ENCODE assay signal across 27 mouse cellular contexts in genomic region chr9:110950109-110950508, GRCm38 (mm10). TPM values are rescaled to one million over a fixed set of nuclear protein-coding genes. Genes with fewer than 3 reads are reported as not detected.
DNase-seq lines count a peak whose midpoint lies in the region; ATAC-seq and TF ChIP-seq lines count a peak whose summit lies in the region.
"Had no signal": no experiment of that assay in that cellular context is flagged by ENCODE, and none has a peak within 500 bp of the region (broad histone marks: within the 10 kb centered on the region; RNA-seq: fewer than 3 reads in every experiment).

No protein-coding gene starts in this region.

- 99% methylated on average over 3 of the region's 3 CpGs for WGBS in midbrain, embryonic 11.5 days
- 95% methylated on average over 3 of the region's 3 CpGs for WGBS in midbrain, embryonic 14.5 days

- no peak overlapping the region for H3K4me2 ChIP-seq in midbrain, embryonic 11.5 days
- no peak overlapping the region for H3K4me2 ChIP-seq in midbrain, embryonic 14.5 days (ENCODE audit: low read length)
- H3K4me2 ChIP-seq: embryonic facial prominence, embryonic 13.5 days; embryonic facial prominence, embryonic 15.5 days; forebrain, embryonic 12.5 days had no signal

- no peaks in the 10 kb centered on the region for H3K9me3 ChIP-seq in midbrain, embryonic 11.5 days (ENCODE audit: control insufficient read depth, low read length)
- no peaks in the 10 kb centered on the region for H3K9me3 ChIP-seq in midbrain, embryonic 14.5 days (ENCODE audit: control insufficient read depth, low read length)
- no peaks in the 10 kb centered on the region for H3K9me3 ChIP-seq in ES-Bruce4 (replicated peaks; ENCODE audit: control insufficient read depth, insufficient read depth, low read length, poor library complexity, severe bottlenecking)
- H3K9me3 ChIP-seq: embryonic facial prominence, embryonic 13.5 days; embryonic facial prominence, embryonic 15.5 days; forebrain, embryonic 10.5 days; forebrain, embryonic 12.5 days; G1E had no signal

- peaks cover 27% of the 10 kb centered on the region for H3K27me3 ChIP-seq in midbrain, embryonic 11.5 days (ENCODE audit: control insufficient read depth, insufficient read depth, low read length)
- peaks cover 12% of the 10 kb centered on the region for H3K27me3 ChIP-seq in midbrain, embryonic 14.5 days (ENCODE audit: control insufficient read depth, insufficient read depth, low read length)
- no peaks in the 10 kb centered on the region for H3K27me3 ChIP-seq in ES-Bruce4 (ENCODE audit: control insufficient read depth, insufficient read depth, low read length, poor library complexity, severe bottlenecking)
- H3K27me3 ChIP-seq: Patski had no signal

- peak; percentile 14 for TF ChIP-seq CTCF in ES-Bruce4 (IDR thresholded peaks at IDR 0.05; ENCODE audit: low read depth, low read length)

- H3K27ac ChIP-seq in midbrain, embryonic 11.5 days (ENCODE audit: low read depth, low read length), result no peak overlapping the region
- no peak overlapping the region for H3K27ac ChIP-seq in midbrain, embryonic 14.5 days (replicated peaks; ENCODE audit: low read depth, low read length)
- peak overlapping the region; percentile 29 for H3K27ac ChIP-seq in ES-Bruce4 (ENCODE audit: insufficient read depth, low read length)
- H3K27ac ChIP-seq: embryonic facial prominence, embryonic 13.5 days; embryonic facial prominence, embryonic 15.5 days; forebrain, embryonic 10.5 days; forebrain, embryonic 12.5 days had no signal

- TF ChIP-seq POLR2A in ES-Bruce4 (IDR thresholded peaks at IDR 0.05; ENCODE audit: insufficient read depth, low read length), result no peak

- DNase-seq in midbrain, embryonic 11.5 days (ENCODE audit: low spot score, missing footprints), result peak; percentile 76
- no peak for DNase-seq in midbrain, embryonic 14.5 days
- no peak for DNase-seq in spleen, adult 18-20 months
- no peak for DNase-seq in cerebellum, adult 9-11 months
- DNase-seq: adrenal gland, adult 8-10 months; adrenal gland, postnatal 14 days; adrenal gland, postnatal 36 days; cerebellum, adult 11-12 months; cerebellum, adult 2 months; cerebellum, adult 9-10 months; cerebellum, postnatal 14 days; cerebellum, postnatal 36 days; embryo, embryonic 11 days had no signal

- H3K36me3 ChIP-seq in midbrain, embryonic 11.5 days (ENCODE audit: control insufficient read depth, insufficient read depth, low read length), result no peaks in the 10 kb centered on the region
- no peaks in the 10 kb centered on the region for H3K36me3 ChIP-seq in midbrain, embryonic 14.5 days (ENCODE audit: control insufficient read depth, insufficient read depth, low read length)
- no peaks in the 10 kb centered on the region for H3K36me3 ChIP-seq in ES-Bruce4 (ENCODE audit: control insufficient read depth, insufficient read depth, low read length, poor library complexity, severe bottlenecking)
- H3K36me3 ChIP-seq: embryonic facial prominence, embryonic 13.5 days; embryonic facial prominence, embryonic 15.5 days; forebrain, embryonic 10.5 days; forebrain, embryonic 12.5 days; G1E had no signal

- H3K4me1 ChIP-seq in midbrain, embryonic 11.5 days (ENCODE audit: control insufficient read depth, insufficient read depth, low read length), result peaks cover 27% of the 10 kb centered on the region
- peaks cover 16% of the 10 kb centered on the region; the same call in 1 of the 2 replicates for H3K4me1 ChIP-seq in midbrain, embryonic 14.5 days (ENCODE audit: control insufficient read depth, insufficient read depth, low read length)
- peaks cover 5% of the 10 kb centered on the region for H3K4me1 ChIP-seq in ES-Bruce4 (ENCODE audit: control insufficient read depth, insufficient read depth, low read length)

- H3K4me3 ChIP-seq in midbrain, embryonic 11.5 days (ENCODE audit: low read depth, low read length), result no peak overlapping the region
- no peak overlapping the region for H3K4me3 ChIP-seq in midbrain, embryonic 14.5 days (replicated peaks; ENCODE audit: low read depth, low read length)
- H3K4me3 ChIP-seq in ES-Bruce4 (ENCODE audit: low read depth, low read length), result no peak overlapping the region
- H3K4me3 ChIP-seq: embryonic facial prominence, embryonic 13.5 days; embryonic facial prominence, embryonic 15.5 days; erythroblast, embryonic 14.5 days; forebrain, embryonic 10.5 days; forebrain, embryonic 12.5 days had no signal

- TF ChIP-seq EP300 in ES-Bruce4 (IDR thresholded peaks at IDR 0.05; ENCODE audit: insufficient read depth, low read depth, low read length), result no peak

- no peak overlapping the region for H3K9ac ChIP-seq in midbrain, embryonic 11.5 days (ENCODE audit: low read length)
- H3K9ac ChIP-seq in midbrain, embryonic 14.5 days (replicated peaks; ENCODE audit: low read length), result no peak overlapping the region
- H3K9ac ChIP-seq in ES-Bruce4 (ENCODE audit: low read depth, poor library complexity, severe bottlenecking), result no peak overlapping the region
- H3K9ac ChIP-seq: embryonic facial prominence, embryonic 13.5 days; embryonic facial prominence, embryonic 15.5 days; forebrain, embryonic 12.5 days had no signal

- ATAC-seq in midbrain, embryonic 11.5 days (ENCODE audit: low FRiP score), result no peak
- ATAC-seq in midbrain, embryonic 14.5 days (ENCODE audit: low FRiP score, low TSS enrichment), result no peak
- ATAC-seq: activated CD4-positive, CD25-positive, alpha-beta regulatory T cell, adult 4 months; forebrain, embryonic 14.5 days; forebrain, embryonic 16.5 days; Patski had no signal

RNA-seq across cellular contexts. Expression of gene Lrrc2, which starts 1.2 kb away (rescaled TPM):
- polyA plus RNA-seq in midbrain, embryonic 11.5 days (2014; fragmentation: Nextera tagmentation; extraction: Ambion mirVana), result 0.04 TPM in 1 of 2 replicates, not detected in the other
- polyA plus RNA-seq in midbrain, embryonic 14.5 days (2014; fragmentation: Nextera tagmentation; extraction: Ambion mirVana), result 0.38 and 0.51 TPM in 2 replicates
- 5.8 and 11.9 TPM in 2 replicates for polyA plus RNA-seq in ES-Bruce4 (2011; ENCODE audit: insufficient read depth, insufficient read length, low read depth, missing spikeins)
- polyA plus RNA-seq: erythroblast, embryonic 14.5 days; forebrain, embryonic 12.5 days; G1E; Patski had no signal

RNA-seq across cellular contexts. Expression of gene Tdgf1, which starts 4.2 kb away (rescaled TPM):
- polyA plus RNA-seq in midbrain, embryonic 11.5 days (2014; fragmentation: Nextera tagmentation; extraction: Ambion mirVana), result not detected in 2 replicates
- not detected in 2 replicates for polyA plus RNA-seq in midbrain, embryonic 14.5 days (2014; fragmentation: Nextera tagmentation; extraction: Ambion mirVana)
- polyA plus RNA-seq in ES-Bruce4 (2011; ENCODE audit: insufficient read depth, insufficient read length, low read depth, missing spikeins), result 462 and 483 TPM in 2 replicates
- polyA plus RNA-seq: C2C12; embryonic facial prominence, embryonic 11.5 days; erythroblast, embryonic 14.5 days; forebrain, embryonic 12.5 days; forebrain, embryonic 14.5 days; forebrain, embryonic 16.5 days; G1E; Patski had no signal

RNA-seq across cellular contexts. Expression of gene Fam240a, which starts 33.4 kb away (rescaled TPM):
- polyA plus RNA-seq in midbrain, embryonic 11.5 days (2014; fragmentation: Nextera tagmentation; extraction: Ambion mirVana), result not detected in 2 replicates
- polyA plus RNA-seq in midbrain, embryonic 14.5 days (2014; fragmentation: Nextera tagmentation; extraction: Ambion mirVana), result not detected in 2 replicates
- polyA plus RNA-seq in ES-Bruce4 (2011; ENCODE audit: insufficient read depth, insufficient read length, low read depth, missing spikeins), result not detected in 2 replicates
- polyA plus RNA-seq: C2C12; cerebellum, adult 2 months; embryonic facial prominence, embryonic 11.5 days; embryonic facial prominence, embryonic 13.5 days; embryonic facial prominence, embryonic 15.5 days; erythroblast, embryonic 14.5 days; forebrain, embryonic 10.5 days; forebrain, embryonic 12.5 days; forebrain, embryonic 14.5 days; forebrain, embryonic 16.5 days; frontal cortex, adult 2 months; G1E; Patski had no signal

RNA-seq across cellular contexts. Expression of gene Rtp3, which starts 40.3 kb away (rescaled TPM):
- polyA plus RNA-seq in midbrain, embryonic 11.5 days (2014; fragmentation: Nextera tagmentation; extraction: Ambion mirVana), result 0.11 TPM in 2 replicates
- not detected in 2 replicates for polyA plus RNA-seq in midbrain, embryonic 14.5 days (2014; fragmentation: Nextera tagmentation; extraction: Ambion mirVana)
- not detected in 2 replicates for polyA plus RNA-seq in ES-Bruce4 (2011; ENCODE audit: insufficient read depth, insufficient read length, low read depth, missing spikeins)
- polyA plus RNA-seq: activated CD4-positive, CD25-positive, alpha-beta regulatory T cell, adult 4 months; C2C12; embryonic facial prominence, embryonic 15.5 days; erythroblast, embryonic 14.5 days; forebrain, embryonic 10.5 days; forebrain, embryonic 12.5 days; forebrain, embryonic 14.5 days; forebrain, embryonic 16.5 days; G1E had no signal

Comparison
In these comparisons a context has a peak if more than half of its experiments do, and no peak if none do; other contexts are left out.
1. RNA of gene Tdgf1, which starts 4.2 kb away (polyA plus RNA-seq): 462 to 483 TPM in ES-Bruce4; not detected in midbrain, embryonic 11.5 days and not detected in midbrain, embryonic 14.5 days; every median in the first group is over 100 times any median in the second.